Mouse (Mus musculus) c-Kit-positive CD71-positive TER-119-negative erythroid progenitor cells, embryonic 14.5 days (primary cell): ENCODE measurements around the gene Repin1.

Experiments used
- DNase-seq: peaks from one replicate; pipeline ENCODE4 v3.0.0-alpha.2; 2013; ENCODE audit warnings: low read depth

The Repin1 gene

GRCm38 (mm10) chr6:48593158-48594042, at the start of gene Repin1, which contains the start of gene Gm44965:
Gene Repin1, plus strand, starts transcription at chr6:48593883.
Gene Gm44965, plus strand, starts transcription at chr6:48593941.
- DNase-seq: no peak

GRCm38 (mm10) chr6:48545251-48545650, 48.4 kb upstream of the Repin1 start:
- no peak for DNase-seq

DNA sequence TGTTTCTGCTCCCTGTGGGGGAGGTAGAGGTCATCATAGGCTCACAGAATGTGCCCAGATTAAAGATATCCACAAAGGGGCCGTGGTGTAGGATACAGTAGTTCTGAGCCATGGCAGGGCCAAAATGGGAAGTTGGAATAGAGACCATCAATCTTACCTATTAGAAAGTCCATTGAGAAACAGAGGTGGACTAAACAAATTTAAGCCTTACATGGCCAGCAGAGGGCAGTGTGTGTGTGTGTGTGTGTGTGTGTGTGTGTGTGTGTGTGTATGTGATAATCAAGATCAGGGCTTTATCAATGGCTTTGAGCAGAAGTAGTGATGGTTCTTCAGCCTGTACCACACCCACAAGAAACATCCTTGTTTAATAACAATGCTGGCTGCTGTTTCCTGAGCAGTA, 47.4 kb upstream of the Repin1 start:
- DNase-seq: no peak

DNA sequence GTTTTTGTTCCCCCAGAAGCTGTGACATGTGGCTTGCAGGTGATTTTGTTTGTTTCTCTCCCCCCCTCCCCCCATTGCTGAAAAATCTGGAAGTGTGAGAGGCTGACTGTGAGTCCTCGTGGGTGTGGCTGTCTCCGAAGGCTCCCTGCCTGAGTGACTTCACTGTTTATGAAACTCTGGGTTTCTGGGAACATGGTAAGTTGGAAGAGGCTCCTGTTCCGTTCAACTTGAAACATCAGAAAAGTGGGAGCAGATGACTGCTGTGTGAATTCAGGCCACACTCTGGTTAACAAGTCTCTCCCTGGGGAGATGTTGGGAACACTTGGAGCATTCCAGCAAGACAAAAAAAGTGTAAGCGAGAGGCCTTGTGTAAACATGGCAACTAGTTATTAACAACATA, 46.8 kb upstream of the Repin1 start:
- DNase-seq: no peak

GRCm38 (mm10) chr6:48548314-48548713, 45.4 kb upstream of the Repin1 start:
- no peak for DNase-seq

DNA sequence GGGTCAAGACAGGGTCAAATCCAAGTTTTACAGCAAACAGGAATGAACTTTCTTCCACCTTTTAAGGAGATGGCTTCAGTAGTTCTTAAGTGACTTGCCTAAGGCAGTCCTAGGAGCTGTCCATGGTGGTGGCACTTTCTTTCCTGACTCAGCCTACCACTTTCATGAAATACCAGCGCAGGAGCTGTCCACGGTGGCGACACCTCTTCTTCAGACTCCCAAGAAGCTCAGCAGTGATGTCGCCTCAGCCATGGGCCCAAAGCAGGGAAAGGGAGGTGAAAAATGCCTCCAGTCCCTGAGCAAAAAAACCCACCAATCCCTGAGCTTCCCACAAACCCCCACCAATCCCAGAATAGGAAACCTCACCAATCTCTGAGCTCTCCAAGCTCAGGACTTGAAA, 40.8 kb upstream of the Repin1 start:
- DNase-seq: peak; percentile 84

DNA sequence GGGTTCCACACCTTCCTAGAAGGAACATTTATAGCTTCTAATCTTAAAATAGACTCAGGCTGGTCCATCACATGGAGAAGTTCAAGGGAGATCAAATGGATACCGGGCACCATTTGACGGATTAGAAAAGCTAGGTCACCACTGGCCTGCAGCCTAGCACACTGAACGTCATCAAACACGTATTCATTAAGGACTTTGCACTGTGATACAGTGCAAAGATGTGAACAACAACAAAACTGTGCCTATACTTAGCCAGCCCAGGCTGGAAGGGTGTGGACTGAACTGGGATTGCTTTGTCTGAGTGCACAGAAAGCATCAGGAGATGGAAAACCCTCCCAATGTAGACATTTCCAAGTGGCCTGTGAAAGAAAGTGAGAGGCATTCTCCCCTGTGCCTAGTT, 39.9 kb upstream of the Repin1 start:
- no peak for DNase-seq

DNA sequence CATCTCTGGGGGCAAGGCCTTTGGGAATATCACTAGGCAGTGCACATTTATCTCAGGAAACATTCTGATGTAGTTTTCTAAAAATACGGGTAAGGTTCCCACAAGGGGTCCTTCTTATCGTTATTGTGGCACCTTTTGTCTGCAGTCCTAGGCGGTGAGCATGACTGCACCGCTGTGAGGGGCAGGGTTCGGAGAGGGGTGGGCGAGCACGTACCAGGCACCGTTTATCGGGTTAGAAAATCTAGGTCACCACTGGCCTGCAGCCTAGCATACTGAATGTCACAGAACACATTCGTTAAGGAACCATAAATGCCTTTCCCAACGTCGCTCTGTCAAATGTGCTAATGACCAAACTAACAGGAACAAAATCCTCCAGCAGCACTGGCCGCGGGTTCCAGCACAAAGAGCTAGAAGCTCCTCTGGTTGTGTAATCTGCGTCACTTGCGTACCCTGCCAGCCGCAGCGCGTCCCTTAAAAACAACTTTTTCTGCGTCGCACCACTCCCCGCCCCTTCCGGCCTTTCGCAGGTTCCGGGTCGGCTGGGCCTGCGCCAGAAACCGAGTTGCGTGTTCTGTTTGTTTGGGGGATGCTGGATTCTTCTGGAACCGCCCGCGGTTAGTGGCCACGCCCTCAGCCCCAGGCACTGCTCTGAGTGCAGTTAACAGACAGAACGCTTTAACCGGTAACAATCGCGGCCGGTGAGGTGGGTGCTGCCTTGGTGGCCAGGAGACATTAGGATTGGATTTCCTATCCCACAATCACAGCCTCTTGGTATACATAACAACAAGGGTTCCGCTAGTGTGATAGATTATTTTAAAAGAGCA, 39.2 kb upstream of the Repin1 start, which contains the start of gene Lrrc61:
TSS of gene Lrrc61 (plus strand) at position 517 of the 824 bp plus-strand sequence.
- DNase-seq: peak; percentile 66

DNA sequence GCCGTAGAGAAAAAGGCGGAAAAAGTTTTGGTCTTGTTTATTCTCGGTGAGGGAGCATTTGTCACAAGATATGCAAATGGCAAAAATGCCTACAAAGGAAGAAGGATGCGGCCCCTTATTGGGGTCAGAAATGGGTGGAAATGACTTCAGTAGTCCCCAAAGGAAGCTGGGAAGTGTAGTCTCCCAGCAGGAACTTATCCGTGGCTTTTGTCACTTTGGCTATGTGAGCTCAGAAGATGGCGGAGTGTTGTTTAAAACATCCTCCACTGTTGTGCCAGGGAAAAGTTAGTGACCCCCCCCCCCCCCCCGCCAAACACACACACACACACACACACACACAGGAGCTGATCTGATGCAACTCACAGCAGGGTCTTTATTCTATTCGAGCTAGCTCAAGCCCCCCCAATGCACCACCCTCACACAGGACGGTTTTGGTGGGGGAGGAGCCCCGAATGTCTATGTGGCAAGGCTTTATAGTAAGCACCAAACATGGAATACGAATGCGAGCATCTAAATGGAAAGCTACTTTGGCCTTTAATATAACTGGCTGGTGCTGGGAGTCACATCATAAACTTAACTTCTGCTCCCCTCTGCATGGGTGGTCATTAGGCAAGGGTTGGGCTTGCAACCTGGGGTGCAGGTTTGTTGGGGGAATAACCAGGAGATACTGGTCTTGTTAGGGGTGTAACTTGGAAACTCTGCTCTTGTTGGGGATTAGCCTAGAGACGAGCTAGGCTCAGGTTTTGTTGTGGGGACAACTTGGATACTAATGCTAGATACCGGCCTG, 38.4 kb upstream of the Repin1 start:
- DNase-seq: no peak

GRCm38 (mm10) chr6:48555956-48556355, 37.7 kb upstream of the Repin1 start:
- DNase-seq: no peak

GRCm38 (mm10) chr6:48565693-48566310, 27.9 kb upstream of the Repin1 start:
- DNase-seq: no peak

GRCm38 (mm10) chr6:48566312-48566711, 27.4 kb upstream of the Repin1 start:
- DNase-seq: no peak

- DNase-seq: no peak
Measured at GRCm38 (mm10) chr6:48568036-48568984, 25.4 kb upstream of the Repin1 start.

DNA sequence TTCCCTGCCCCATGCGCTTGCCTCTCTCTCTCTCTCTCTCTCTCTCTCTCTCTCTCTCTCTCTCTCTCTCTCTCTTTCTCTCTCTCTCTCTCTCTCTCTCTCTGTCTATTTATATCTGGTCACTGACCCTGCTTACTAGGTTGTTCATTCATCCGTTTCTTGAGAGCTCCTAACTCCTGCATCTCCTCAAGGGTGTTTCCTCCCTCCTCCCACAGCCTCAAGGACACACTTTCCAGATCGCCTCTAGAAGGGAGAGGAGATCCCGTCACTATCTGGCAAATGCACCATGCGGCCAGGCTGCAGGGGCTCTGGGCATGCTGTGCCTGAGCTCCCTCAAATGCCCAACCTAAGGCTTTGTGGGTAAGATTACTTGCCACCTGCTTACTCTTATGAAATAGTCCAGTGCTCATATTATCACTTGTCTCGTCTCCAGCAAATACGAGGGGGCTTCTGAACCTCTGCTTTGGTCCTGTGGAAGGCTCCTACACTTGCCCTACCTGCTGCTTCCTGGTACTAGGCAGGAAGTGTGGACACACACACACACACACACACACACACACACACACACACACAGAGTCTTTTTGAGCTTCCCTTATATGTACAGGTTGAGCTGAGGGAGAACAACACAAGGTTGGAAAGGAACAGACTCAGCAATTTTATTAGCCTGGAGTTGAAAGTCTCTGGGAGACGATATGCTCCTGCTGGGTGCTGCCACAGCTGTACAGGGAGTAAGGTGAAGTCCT, 24.4 kb upstream of the Repin1 start:
- DNase-seq: no peak

GRCm38 (mm10) chr6:48572014-48572413, 21.7 kb upstream of the Repin1 start:
- no peak for DNase-seq

DNA sequence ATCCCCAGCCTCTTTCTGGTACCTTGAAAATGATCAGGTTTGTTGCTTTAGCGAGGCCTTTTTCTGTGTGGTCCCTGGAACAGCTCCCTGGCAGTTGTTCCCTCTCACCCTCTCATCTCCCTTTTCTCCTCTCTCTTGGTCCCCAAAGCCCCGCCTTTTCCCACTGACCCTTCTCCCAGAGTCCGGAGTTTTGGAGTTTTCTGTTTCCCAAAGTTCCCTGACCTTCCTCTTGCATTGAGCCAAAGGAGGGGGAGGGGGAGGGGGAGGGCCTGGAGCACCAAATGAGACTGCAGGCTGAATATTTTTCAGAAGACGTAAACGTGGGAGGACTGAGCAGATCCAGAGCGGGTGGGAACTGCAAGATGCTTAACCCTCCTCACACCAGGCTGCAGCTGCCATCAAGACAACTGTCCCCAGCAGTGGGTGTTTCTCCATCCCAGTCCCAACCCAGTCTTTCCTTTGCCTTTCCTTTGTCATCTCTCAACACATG, 21.1 kb upstream of the Repin1 start, which contains the start of gene Rarres2:
TSS of gene Rarres2 (minus strand) at position 218 of the 490 bp plus-strand sequence.
- DNase-seq: no peak

GRCm38 (mm10) chr6:48573280-48573679, 20.4 kb upstream of the Repin1 start:
- no peak for DNase-seq

- no peak for DNase-seq
Measured at GRCm38 (mm10) chr6:48573981-48574380, 19.7 kb upstream of the Repin1 start.

DNA sequence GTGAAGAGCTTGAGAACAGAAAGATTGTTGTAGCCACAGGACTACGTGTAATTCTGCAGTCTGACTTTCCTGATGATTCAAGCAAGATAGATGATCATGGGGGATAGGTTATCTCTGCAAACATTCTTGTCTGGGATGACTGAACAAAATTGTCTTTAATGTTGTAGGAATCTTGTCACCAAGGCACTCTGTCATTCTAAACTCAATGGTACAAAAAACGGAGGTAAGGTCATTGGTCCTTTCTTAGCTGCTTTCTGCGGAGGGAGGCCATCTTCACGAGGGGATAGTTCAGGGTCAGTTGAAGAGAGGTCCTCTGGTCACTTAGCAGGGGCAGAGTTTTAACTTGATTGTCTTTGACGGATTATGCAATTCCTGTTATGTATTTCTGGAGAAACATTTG, 14.9 kb upstream of the Repin1 start:
- DNase-seq: no peak
